Mouse (Mus musculus) ES-Bruce4 (cell line): ENCODE data around the gene Pyroxd1.

ENCODE experiments used
- CTCF ChIP-seq: IDR thresholded peaks from one replicate; pipeline ENCODE4 v1.8.1; 2011; ENCODE audit warnings: low read depth, low read length
- EP300 ChIP-seq: IDR thresholded peaks from 2 replicates; pipeline ENCODE4 v1.6.1; 2011; ENCODE audit warnings: low read depth, low read length; ENCODE audit not compliant: insufficient read depth
- POLR2A ChIP-seq: IDR thresholded peaks from one replicate; pipeline ENCODE4 v1.8.1; 2011; ENCODE audit warnings: low read length; ENCODE audit not compliant: insufficient read depth

- TF ChIP-seq CTCF = no peak
- no peak for TF ChIP-seq POLR2A
- TF ChIP-seq EP300 = no peak
Observed at GRCm38 (mm10) chr6:142362036-142362435, 16.6 kb downstream of the Pyroxd1 start.
